Mouse (Mus musculus) G1E (cell line): ENCODE measurements at regions not wholly inside any gene's neighbourhood (a gene's known extent, or its start where the extent isn't known, plus 50 kb on each side); places are given as distances from the start of the nearest gene placed in this dataset.

Source experiments
- ATAC-seq: 2 replicates; pipeline ENCODE4 v1.8.0; 2016; ENCODE audit warnings: mild to moderate bottlenecking; ENCODE audit not compliant: insufficient number of reproducible peaks, poor library complexity, low FRiP score, severe bottlenecking; ENCODE audit errors: extremely low read depth
- DNase-seq: peaks from one replicate; pipeline ENCODE4 v3.0.0; 2012; ENCODE audit warnings: low spot score
- H3K27me3 ChIP-seq: 2 replicates; pipeline ENCODE4 v1.6.1; 2012; ENCODE audit warnings: mild to moderate bottlenecking, low read length, inconsistent platforms; ENCODE audit not compliant: insufficient read depth
- H3K36me3 ChIP-seq: replicated peaks from 2 replicates; pipeline ENCODE3; 2012; ENCODE audit warnings: mild to moderate bottlenecking, inconsistent platforms
- H3K4me1 ChIP-seq: 2 replicates; pipeline ENCODE4 v1.6.1; 2012; ENCODE audit warnings: low read depth, low read length, inconsistent platforms, mixed read lengths; ENCODE audit not compliant: insufficient read depth
- H3K4me3 ChIP-seq: 2 replicates; pipeline ENCODE4 v1.5.1; 2012; ENCODE audit warnings: low read depth, mild to moderate bottlenecking, inconsistent platforms, low read length, moderate library complexity, mixed read lengths
- H3K9me3 ChIP-seq: replicated peaks from 2 replicates; pipeline ENCODE4 v1.6.1; 2012; ENCODE audit warnings: inconsistent platforms
- CTCF ChIP-seq: IDR thresholded peaks from 2 replicates; pipeline ENCODE4 v1.5.1; 2012; ENCODE audit warnings: low read depth, low read length, inconsistent platforms, mixed read lengths
- GATA1 ChIP-seq: IDR thresholded peaks from 2 replicates; pipeline ENCODE4 v1.6.1; 2012; ENCODE audit warnings: borderline replicate concordance, low read length, inconsistent platforms, mixed read lengths
- GATA2 ChIP-seq: IDR thresholded peaks from 2 replicates; pipeline ENCODE4 v1.6.1; 2012; ENCODE audit warnings: low read depth, low read length, inconsistent platforms, borderline replicate concordance
- POLR2AphosphoS5 ChIP-seq: IDR thresholded peaks from 2 replicates; pipeline ENCODE4 v1.6.1; 2012; ENCODE audit warnings: low read depth, low read length, inconsistent platforms; ENCODE audit not compliant: insufficient replicate concordance
- TAL1 ChIP-seq: conservative IDR thresholded peaks from 2 replicates; pipeline ENCODE4 v1.6.1; 2012; ENCODE audit warnings: low read depth, low read length, inconsistent platforms, mixed read lengths

DNA sequence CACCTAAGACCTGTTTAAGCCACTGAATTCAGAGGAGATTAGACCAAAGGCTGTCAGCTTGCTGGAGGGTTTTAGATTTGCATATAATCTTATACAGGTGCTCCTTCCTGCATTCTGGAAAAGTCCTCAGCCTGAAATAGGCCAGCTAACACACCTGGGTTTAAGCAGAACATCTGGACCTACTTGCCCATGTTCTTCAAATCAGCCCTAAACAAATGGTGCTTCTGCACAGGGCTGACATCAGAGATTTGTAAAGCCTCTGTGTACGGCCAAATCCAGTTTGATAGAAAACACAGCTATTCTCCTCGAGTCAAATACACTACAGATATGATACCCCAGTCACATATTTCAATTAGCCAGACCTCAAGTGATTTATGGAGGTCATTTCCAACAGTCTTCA lies 2165.2 kb downstream of the 4930444P10Rik start:
- no peaks in the 10 kb centered on the region for H3K27me3 ChIP-seq
- ATAC-seq: no peak
- H3K9me3 ChIP-seq: no peaks in the 10 kb centered on the region

DNA sequence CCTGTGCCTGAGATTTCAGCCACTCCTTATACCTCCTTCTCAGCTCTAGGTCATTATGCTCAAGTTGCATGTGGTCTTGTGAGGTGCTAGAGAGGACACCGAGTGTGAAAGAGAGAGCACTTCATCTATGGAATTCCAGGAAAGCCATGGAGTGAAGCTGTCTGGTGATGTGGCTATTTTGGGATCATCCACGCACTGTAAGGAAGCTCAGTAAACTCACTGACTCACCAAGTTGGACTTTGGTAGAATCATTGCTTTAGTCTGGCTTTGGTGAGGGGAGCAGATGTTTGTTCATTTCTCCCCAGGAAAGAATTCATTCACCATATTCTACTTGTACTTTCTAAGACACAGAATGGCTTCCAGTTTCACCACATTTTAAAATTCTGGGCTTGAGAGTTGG lies 2167.1 kb downstream of the 4930444P10Rik start:
- no peaks in the 10 kb centered on the region for H3K36me3 ChIP-seq
- H3K27me3 ChIP-seq: no peaks in the 10 kb centered on the region
- H3K4me3 ChIP-seq: no peak overlapping the region
- H3K4me1 ChIP-seq: no peaks in the 10 kb centered on the region
- ATAC-seq: no peak
- DNase-seq: no peak
- TF ChIP-seq GATA1: no peak
- no peak for TF ChIP-seq CTCF
- TF ChIP-seq TAL1: no peak
- no peak for TF ChIP-seq GATA2
- TF ChIP-seq POLR2AphosphoS5: no peak
- H3K9me3 ChIP-seq: no peaks in the 10 kb centered on the region

More for the DNA sequence above, 2165.2 kb downstream of the 4930444P10Rik start:
- H3K36me3 ChIP-seq: no peaks in the 10 kb centered on the region
- H3K4me3 ChIP-seq: no peak overlapping the region
- H3K4me1 ChIP-seq: no peaks in the 10 kb centered on the region
- no peak for DNase-seq
- TF ChIP-seq TAL1 (no peak), GATA1 (no peak), POLR2AphosphoS5 (no peak), CTCF (no peak), GATA2 (no peak)

DNA sequence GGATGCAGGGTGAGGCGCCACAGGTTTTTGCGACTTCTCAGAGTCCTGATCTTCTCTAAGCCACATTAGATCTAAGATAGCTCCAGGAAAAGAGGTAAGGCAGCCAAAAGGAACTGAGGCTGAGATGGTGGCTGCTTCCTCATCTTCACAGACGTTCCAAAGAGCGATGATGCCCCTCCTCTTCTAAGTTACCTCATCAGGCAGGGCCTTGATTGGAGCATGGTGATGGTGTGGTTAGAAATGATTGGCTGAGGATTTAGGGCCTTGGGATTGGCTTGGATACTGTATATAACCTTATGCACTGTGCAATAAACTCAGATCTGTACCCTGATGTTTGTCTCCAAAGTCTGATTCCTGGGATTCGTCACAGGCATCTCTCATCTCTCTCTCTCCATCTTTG lies 2177.9 kb downstream of the 4930444P10Rik start:
- Histone ChIP-seq H3K4me1 (no peaks in the 10 kb centered on the region), H3K36me3 (no peaks in the 10 kb centered on the region), H3K9me3 (no peaks in the 10 kb centered on the region), H3K27me3 (no peaks in the 10 kb centered on the region), H3K4me3 (no peak overlapping the region)
- DNase-seq (no peak), ATAC-seq (peak; percentile 57; the same call in 1 of the 2 replicates)
- TF ChIP-seq POLR2AphosphoS5: no peak

DNA sequence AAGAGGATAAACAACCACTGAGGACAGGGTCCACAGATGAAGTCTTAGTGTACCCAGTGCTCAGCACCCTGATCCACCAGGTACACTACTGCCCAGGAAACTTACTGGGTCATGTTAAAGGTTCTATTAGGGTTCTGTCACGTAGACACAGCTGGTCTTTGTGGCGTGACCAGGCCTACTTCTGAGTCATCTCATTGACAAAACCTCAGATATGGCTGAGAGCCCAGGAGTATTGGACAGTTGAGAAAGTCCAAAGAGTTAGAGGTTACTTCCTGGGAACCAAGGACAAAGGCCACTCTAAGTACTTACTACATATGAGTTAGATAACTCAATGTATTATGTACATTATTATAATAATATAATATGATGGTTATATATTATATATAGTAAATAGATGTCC lies 2214.0 kb downstream of the 4930444P10Rik start:
- DNase-seq: no peak
- Histone ChIP-seq H3K4me3 (no peak overlapping the region), H3K9me3 (no peaks in the 10 kb centered on the region), H3K4me1 (no peaks in the 10 kb centered on the region), H3K36me3 (no peaks in the 10 kb centered on the region), H3K27me3 (no peaks in the 10 kb centered on the region)
- no peak for ATAC-seq
- TF ChIP-seq GATA1: no peak
- no peak for TF ChIP-seq GATA2
- TF ChIP-seq POLR2AphosphoS5: no peak
- no peak for TF ChIP-seq CTCF
- TF ChIP-seq TAL1: no peak

DNA sequence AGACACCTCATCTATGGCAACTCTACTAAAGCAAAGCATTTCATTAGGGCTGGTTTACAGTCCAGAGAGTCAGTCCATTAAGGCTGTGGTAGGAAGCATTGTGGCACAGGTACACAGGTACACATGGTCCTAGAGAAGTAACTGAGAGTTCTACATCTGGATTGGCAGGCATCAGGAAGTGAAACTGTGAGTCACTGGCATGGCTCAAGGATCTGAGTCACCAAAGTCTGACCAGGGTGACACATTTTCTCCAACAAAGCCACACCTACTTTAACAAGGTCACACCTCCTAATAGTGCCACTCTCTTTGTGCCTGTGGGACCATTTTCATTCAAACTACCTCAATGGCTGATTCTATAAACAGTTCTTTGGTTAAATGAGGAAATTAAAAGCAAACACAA lies 2219.2 kb downstream of the 4930444P10Rik start:
- H3K36me3 ChIP-seq: no peaks in the 10 kb centered on the region
- no peak for ATAC-seq
- no peak for TF ChIP-seq GATA2
- TF ChIP-seq CTCF: no peak
- no peak for TF ChIP-seq POLR2AphosphoS5
- TF ChIP-seq TAL1: no peak
- TF ChIP-seq GATA1: no peak
- no peak for DNase-seq
- no peaks in the 10 kb centered on the region for H3K4me1 ChIP-seq
- H3K9me3 ChIP-seq: no peaks in the 10 kb centered on the region
- no peak overlapping the region for H3K4me3 ChIP-seq
- no peaks in the 10 kb centered on the region for H3K27me3 ChIP-seq

DNA sequence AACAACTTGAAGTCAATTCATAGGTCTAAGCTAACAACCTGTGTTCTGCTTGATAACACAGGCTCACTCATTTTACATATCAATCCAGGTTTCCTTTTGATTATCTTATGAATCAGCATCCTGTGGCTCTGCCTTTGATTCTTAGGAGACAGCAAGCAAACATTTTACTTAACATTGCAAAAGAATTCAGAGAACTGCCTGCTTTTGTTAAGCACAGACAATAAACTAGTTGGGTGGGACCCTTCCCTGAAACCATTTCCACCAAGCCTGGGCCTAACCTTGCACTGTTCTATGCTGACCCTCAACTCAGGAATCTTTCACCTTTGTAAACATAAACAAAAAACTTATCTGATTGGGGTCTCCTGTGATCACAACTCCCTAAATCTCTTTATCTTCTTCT lies 2220.6 kb downstream of the 4930444P10Rik start:
- Histone ChIP-seq H3K27me3 (no peaks in the 10 kb centered on the region), H3K36me3 (no peaks in the 10 kb centered on the region), H3K9me3 (no peaks in the 10 kb centered on the region), H3K4me3 (no peak overlapping the region), H3K4me1 (no peaks in the 10 kb centered on the region)
- TF ChIP-seq GATA2: no peak
- TF ChIP-seq POLR2AphosphoS5: no peak
- TF ChIP-seq TAL1: no peak
- ATAC-seq (no peak), DNase-seq (no peak)
